Mouse (Mus musculus) embryonic fibroblast, embryonic 13.5 days (primary cell): ENCODE results near the gene Anks1.
A peak's percentile ranks its signal among the peaks of the same experiment; 100 is the strongest.

Experiments used
- CTCF ChIP-seq: IDR thresholded peaks from 2 replicates; pipeline ENCODE4 v1.5.1; 2011; ENCODE audit warnings: mild to moderate bottlenecking, control low read depth, low read length, moderate library complexity, borderline replicate concordance; ENCODE audit not compliant: insufficient read depth
- POLR2A ChIP-seq: IDR thresholded peaks from 2 replicates; pipeline ENCODE4 v1.6.1; 2011; ENCODE audit warnings: low read depth, mild to moderate bottlenecking, control low read depth, low read length, moderate library complexity

GRCm38 (mm10) chr17:28081385-28081784, 172.3 kb downstream of the Anks1 start:
- TF ChIP-seq CTCF (0 out of 2 replicates have a peak, but pooled peaks have one; percentile 16), POLR2A (no peak)
